Mouse (Mus musculus) heart, embryonic 16.5 days (tissue): Measurements from ENCODE around the gene Ythdf2. TPM values are rescaled to one million over a fixed set of nuclear protein-coding genes. Genes with fewer than 3 reads are reported as not detected.

Experiments
- ATAC-seq: fragments of 200-750 bp; cut with Nextera tagmentation; replicated peaks from 2 replicates; pipeline ENCODE4 v1.8.0; 2017; ENCODE audit warnings: moderate number of reproducible peaks; ENCODE audit not compliant: insufficient read depth, low FRiP score; ENCODE audit errors: extremely low read depth
- H3K27ac ChIP-seq: fragments of 300-500 bp; sonication (generic); 2 replicates; pipeline ENCODE4 v1.5.1; 2014; ENCODE audit warnings: mild to moderate bottlenecking, low read length, control low read depth, moderate library complexity
- H3K27me3 ChIP-seq: fragments of 300-500 bp; sonication (generic); 2 replicates; pipeline ENCODE4 v1.6.1; 2014; ENCODE audit warnings: low read length, mixed read lengths; ENCODE audit not compliant: control insufficient read depth, insufficient read depth
- H3K36me3 ChIP-seq: fragments of 300-500 bp; sonication (generic); 2 replicates; pipeline ENCODE4 v1.6.1; 2014; ENCODE audit not compliant: control insufficient read depth, insufficient read depth
- H3K4me1 ChIP-seq: fragments of 300-500 bp; sonication (generic); 2 replicates; pipeline ENCODE4 v1.6.1; 2014; ENCODE audit warnings: low read length, mixed read lengths; ENCODE audit not compliant: control insufficient read depth, insufficient read depth
- H3K4me2 ChIP-seq: fragments of 300-500 bp; sonication (generic); 2 replicates; pipeline ENCODE4 v1.6.1; 2014; ENCODE audit warnings: low read depth, mild to moderate bottlenecking, control low read depth, low read length
- H3K4me3 ChIP-seq: fragments of 300-500 bp; sonication (generic); 2 replicates; pipeline ENCODE4 v1.5.1; 2014; ENCODE audit warnings: mild to moderate bottlenecking, control low read depth, low read length
- H3K9ac ChIP-seq: fragments of 300-500 bp; sonication (generic); 2 replicates; pipeline ENCODE4 v1.6.1; 2014; ENCODE audit warnings: low read length, control low read depth
- H3K9me3 ChIP-seq: fragments of 300-500 bp; sonication (generic); replicated peaks from 2 replicates; pipeline ENCODE4 v1.6.1; 2016; ENCODE audit warnings: low read length; ENCODE audit not compliant: control insufficient read depth
- WGBS: fragments of 180-500 bp; shearing (Covaris S2); extraction: QIAGEN DNeasy Blood & Tissue Kit; methylation state at CpG from one replicate; pipeline ENCODE4 v1.1.7; 2014; 5-methylcytosine and 5-hydroxymethylcytosine counted together
- microRNA-seq: library from miRNA; unstranded; fragments of <30 nt; microRNA quantifications from one replicate; pipeline ENCODE4, GENCODE M21; 2017
- polyA plus RNA-seq: library from polyadenylated mRNA; unstranded; fragments of >200 nt; fragmentation: Nextera tagmentation; extraction: Ambion mirVana; gene quantifications from 2 replicates; pipeline ENCODE4 v1.2.1, GENCODE M21; 2015

Gene Ythdf2
- polyA plus RNA-seq, 1 experiment from 2014 or later = 61.7 TPM

DNA sequence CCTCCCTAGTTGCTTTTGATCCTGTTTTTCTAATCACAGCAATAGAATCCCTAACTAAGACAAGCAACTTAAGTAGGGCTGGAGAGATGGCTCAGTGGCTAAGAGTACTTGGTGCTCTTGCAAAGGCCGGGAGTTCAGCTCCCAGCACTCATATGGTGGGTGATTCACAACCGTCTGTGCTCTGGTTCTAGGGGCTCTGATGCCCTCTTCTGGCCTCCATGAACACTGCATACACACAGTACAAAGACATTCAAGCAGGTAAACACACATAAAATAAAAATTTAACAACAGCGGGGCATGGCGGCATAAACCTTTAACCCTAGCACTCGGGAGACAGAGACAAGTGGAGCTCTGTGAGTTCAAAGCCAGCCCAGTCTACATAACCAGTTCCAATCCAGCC lies 65.9 kb downstream of the Ythdf2 start:
- Histone ChIP-seq H3K36me3 (no peaks in the 10 kb centered on the region), H3K27me3 (peaks cover 53% of the 10 kb centered on the region), H3K4me2 (no peak overlapping the region), H3K27ac (no peak overlapping the region), H3K9ac (no peak overlapping the region), H3K4me1 (peaks cover 7% of the 10 kb centered on the region; the same call in 1 of the 2 replicates), H3K4me3 (no peak overlapping the region), H3K9me3 (peaks cover 3% of the 10 kb centered on the region; the same call in 1 of the 2 replicates)
- ATAC-seq = no peak
- 72% methylated on average over 5 of the region's 5 CpGs for WGBS

DNA sequence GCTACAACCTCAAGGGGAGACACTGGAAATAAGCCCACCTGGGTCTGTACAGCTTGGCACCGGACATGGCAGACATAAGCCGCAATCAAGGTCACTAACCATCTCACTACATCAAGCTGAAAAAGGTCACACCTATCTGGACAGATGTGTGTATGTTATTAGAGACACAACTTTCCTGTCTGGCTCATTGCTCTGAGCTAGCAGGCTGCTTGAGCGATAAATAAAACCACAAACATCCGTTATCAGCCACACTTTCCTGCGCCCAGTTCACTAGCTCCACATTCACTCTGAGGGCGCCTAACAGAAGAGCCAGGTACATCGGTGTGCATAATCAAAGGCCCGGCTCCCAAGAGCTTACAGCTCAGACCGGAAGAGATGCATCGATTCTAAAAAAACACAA lies 67.0 kb downstream of the Ythdf2 start:
- Histone ChIP-seq H3K4me2 (peak overlapping the region; percentile 80), H3K27me3 (peaks cover 60% of the 10 kb centered on the region), H3K27ac (no peak overlapping the region), H3K9me3 (peaks cover 3% of the 10 kb centered on the region; the same call in 1 of the 2 replicates), H3K36me3 (no peaks in the 10 kb centered on the region), H3K4me1 (peaks cover 7% of the 10 kb centered on the region; the same call in 1 of the 2 replicates), H3K9ac (no peak overlapping the region), H3K4me3 (peak overlapping the region; percentile 54)
- no peak for ATAC-seq
- 34% methylated on average over 10 of the region's 10 CpGs for WGBS

DNA sequence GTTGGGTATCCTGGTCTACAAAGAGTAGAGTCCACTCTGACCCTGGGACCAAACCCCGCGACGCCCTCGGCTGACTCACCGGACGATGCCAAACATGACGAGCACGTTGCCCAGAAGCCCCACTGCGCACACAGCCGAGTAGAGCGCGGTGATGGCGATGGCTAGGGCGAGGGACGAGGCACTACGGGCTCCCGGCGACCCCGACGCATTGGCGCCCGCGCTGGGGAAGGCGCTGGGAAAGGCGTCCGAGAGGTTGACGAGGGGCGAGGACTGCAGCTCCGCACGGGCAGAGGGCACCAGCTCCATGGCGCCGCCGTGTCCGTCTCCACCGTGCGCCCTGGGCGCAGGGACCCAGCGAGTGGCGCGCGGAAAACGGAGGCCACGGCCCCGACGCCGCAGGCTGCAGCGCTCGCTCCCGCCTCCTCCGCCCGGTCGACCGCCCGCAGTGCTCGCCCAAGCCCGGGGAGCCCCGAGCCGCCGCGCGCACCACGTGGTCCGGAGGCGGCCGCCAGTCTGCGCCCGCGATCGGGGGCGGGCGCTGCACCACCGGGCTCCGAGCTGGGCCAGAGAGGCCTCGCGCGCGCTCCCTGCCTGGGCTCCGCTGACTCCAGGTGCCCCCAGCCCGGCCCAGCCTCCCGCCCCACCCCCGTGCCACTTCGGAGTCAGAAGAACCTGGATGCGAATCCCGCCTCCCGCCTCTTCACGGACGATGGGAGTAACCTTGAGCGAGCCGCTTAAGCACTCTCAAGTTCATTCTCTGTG lies 67.8 kb downstream of the Ythdf2 start, which contains the start of gene Oprd1:
TSS of gene Oprd1 (minus strand) at position 407 of the 762 bp plus-strand sequence.
- 1% methylated on average over 88 of the region's 89 CpGs for WGBS
- no peak within 1 kb of the TSS for H3K27ac ChIP-seq

DNA sequence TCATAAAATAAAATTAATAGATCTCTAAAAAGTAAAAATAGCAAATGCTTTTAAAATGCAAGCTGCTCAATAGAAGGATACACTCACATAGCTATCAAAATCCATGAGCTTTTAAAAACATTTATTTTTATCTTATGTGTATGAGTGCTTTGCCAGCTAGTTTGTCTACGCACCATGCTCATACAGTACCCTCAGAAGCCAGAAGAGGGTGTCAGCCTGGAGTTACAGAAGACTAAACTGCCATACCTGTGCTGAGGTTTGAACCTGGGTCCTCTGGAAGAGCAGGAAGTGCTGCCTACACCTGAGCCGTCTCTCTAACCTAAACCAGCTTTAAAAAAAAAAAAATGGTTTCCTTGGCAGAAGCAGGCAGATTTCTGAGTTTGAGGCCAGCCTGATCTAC lies 73.5 kb downstream of the Ythdf2 start:
- 95% methylated on average over 2 of the region's 2 CpGs for WGBS
- no peak overlapping the region for H3K9ac ChIP-seq
- no peaks in the 10 kb centered on the region for H3K4me1 ChIP-seq
- no peak for ATAC-seq
- no peak overlapping the region for H3K4me2 ChIP-seq
- no peaks in the 10 kb centered on the region for H3K9me3 ChIP-seq
- H3K36me3 ChIP-seq = no peaks in the 10 kb centered on the region
- peaks cover 31% of the 10 kb centered on the region for H3K27me3 ChIP-seq
- H3K4me3 ChIP-seq = no peak overlapping the region
- no peak overlapping the region for H3K27ac ChIP-seq

More for the DNA sequence above, 67.8 kb downstream of the Ythdf2 start, which contains the start of gene Oprd1:
- H3K36me3 ChIP-seq = no peaks in the 10 kb centered on the region
- peak within 1 kb of the TSS; percentile 45; the same call in 1 of the 2 replicates for H3K9ac ChIP-seq
- H3K27me3 ChIP-seq = peaks cover 60% of the 10 kb centered on the region
- peak within 1 kb of the TSS; percentile 80 for H3K4me2 ChIP-seq
- H3K4me1 ChIP-seq = peaks cover 7% of the 10 kb centered on the region; the same call in 1 of the 2 replicates
- peak; percentile 72 for ATAC-seq
- H3K4me3 ChIP-seq = peak within 1 kb of the TSS; percentile 54
- peaks cover 3% of the 10 kb centered on the region; the same call in 1 of the 2 replicates for H3K9me3 ChIP-seq

DNA sequence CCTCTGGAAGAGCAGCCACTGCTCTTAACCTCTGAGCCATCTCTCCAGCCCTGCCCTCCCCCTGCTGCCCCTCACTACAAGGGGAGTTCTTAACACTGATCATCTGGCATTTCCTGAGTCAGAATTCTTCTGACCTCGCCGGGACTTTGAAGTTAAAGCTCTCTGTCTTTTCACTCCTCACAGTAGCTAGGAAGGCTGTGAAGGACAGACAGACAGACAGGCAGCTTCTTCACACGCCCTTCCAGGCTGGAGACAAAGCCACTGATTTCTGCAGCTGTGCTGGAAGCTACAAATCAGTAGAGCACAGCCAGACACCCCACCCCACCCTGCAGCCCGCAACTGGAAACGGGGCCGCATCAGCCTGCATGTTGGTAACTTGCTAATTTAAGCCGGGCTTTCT lies 75.1 kb downstream of the Ythdf2 start:
- Histone ChIP-seq H3K9me3 (no peaks in the 10 kb centered on the region), H3K27me3 (peaks cover 15% of the 10 kb centered on the region), H3K4me1 (peaks cover 5% of the 10 kb centered on the region), H3K27ac (no peak overlapping the region), H3K4me2 (no peak overlapping the region), H3K4me3 (no peak overlapping the region), H3K9ac (no peak overlapping the region), H3K36me3 (no peaks in the 10 kb centered on the region)
- 70% methylated on average over 7 of the region's 7 CpGs for WGBS
- no peak for ATAC-seq

Small RNA genes lying within 50 kb of the gene (microRNA-seq; reads per million reads assigned to microRNA genes)
- gene Gm22033 = not detected

Other genes starting within 250 kb of the Ythdf2 start
- gene Gm10300, start 137.6 kb downstream of the Ythdf2 start, polyA plus RNA-seq = 0.05 and 0.10 TPM in 2 replicates
- 67.4 and 68.6 TPM in 2 replicates for gene Epb41, start 137.0 kb downstream of the Ythdf2 start, polyA plus RNA-seq
- gene Oprd1, start 67.8 kb downstream of the Ythdf2 start, polyA plus RNA-seq = 0.58 and 0.96 TPM in 2 replicates
- gene Gmeb1, start 49.3 kb upstream of the Ythdf2 start, polyA plus RNA-seq = 26.8 TPM in 2 replicates
- gene Taf12, start 62.1 kb upstream of the Ythdf2 start, polyA plus RNA-seq = 30.0 and 35.3 TPM in 2 replicates
- 2.1 and 2.6 TPM in 2 replicates for gene Rab42, start 91.1 kb upstream of the Ythdf2 start, polyA plus RNA-seq
- gene Trnau1ap, start 117.2 kb upstream of the Ythdf2 start, polyA plus RNA-seq = 71.5 and 72.2 TPM in 2 replicates
- gene Rcc1, start 141.3 kb upstream of the Ythdf2 start, polyA plus RNA-seq = 41.7 and 44.4 TPM in 2 replicates
- gene Phactr4, start 210.2 kb upstream of the Ythdf2 start, polyA plus RNA-seq = 15.8 and 16.5 TPM in 2 replicates